Mouse (Mus musculus) embryonic facial prominence, embryonic 14.5 days (tissue): ENCODE data around the gene Slc2a13. TPM values are rescaled to one million over a fixed set of nuclear protein-coding genes. Genes with fewer than 3 reads are reported as not detected.

ENCODE experiments used
- ATAC-seq: fragments of 200-750 bp; cut with Nextera tagmentation; 2 replicates; pipeline ENCODE4 v1.8.0; 2017; ENCODE audit warnings: low read depth, moderate number of reproducible peaks, moderate TSS enrichment
- DNase-seq: peaks from one replicate; pipeline ENCODE4 v3.0.0-alpha.2; 2015; ENCODE audit warnings: low spot score
- H3K27ac ChIP-seq: fragments of 300-500 bp; sonication (generic); replicated peaks from 2 replicates; pipeline ENCODE4 v1.5.1; 2014; ENCODE audit warnings: low read depth, mild to moderate bottlenecking, low read length, moderate library complexity
- H3K27me3 ChIP-seq: fragments of 300-500 bp; sonication (generic); replicated peaks from 2 replicates; pipeline ENCODE4 v1.6.1; 2014; ENCODE audit warnings: low read length; ENCODE audit not compliant: control insufficient read depth, insufficient read depth
- H3K36me3 ChIP-seq: fragments of 300-500 bp; sonication (generic); 2 replicates; pipeline ENCODE4 v1.6.1; 2014; ENCODE audit warnings: low read length, mixed read lengths; ENCODE audit not compliant: control insufficient read depth, insufficient read depth
- H3K4me1 ChIP-seq: fragments of 300-500 bp; sonication (generic); 2 replicates; pipeline ENCODE4 v1.6.1; 2014; ENCODE audit warnings: antibody characterized with exemption, low read length; ENCODE audit not compliant: control insufficient read depth, insufficient read depth
- H3K4me2 ChIP-seq: fragments of 300-500 bp; sonication (generic); 2 replicates; pipeline ENCODE4 v1.6.1; 2014; ENCODE audit warnings: low read depth, mild to moderate bottlenecking, low read length, moderate library complexity, mixed read lengths
- H3K4me3 ChIP-seq: fragments of 300-500 bp; sonication (generic); 2 replicates; pipeline ENCODE4 v1.5.1; 2014; ENCODE audit warnings: low read depth, mild to moderate bottlenecking, low read length
- H3K9ac ChIP-seq: fragments of 300-500 bp; sonication (generic); 2 replicates; pipeline ENCODE4 v1.6.1; 2014; ENCODE audit warnings: low read depth, mild to moderate bottlenecking, low read length, moderate library complexity, mixed read lengths
- H3K9me3 ChIP-seq: fragments of 300-500 bp; sonication (generic); 2 replicates; pipeline ENCODE4 v1.6.1; 2016; ENCODE audit warnings: low read length; ENCODE audit not compliant: control insufficient read depth
- WGBS: fragments of 180-500 bp; shearing (Covaris S2); extraction: QIAGEN DNeasy Blood & Tissue Kit; methylation state at CpG from one replicate; pipeline ENCODE4 v1.1.7; 2014; 5-methylcytosine and 5-hydroxymethylcytosine counted together
- polyA plus RNA-seq: library from polyadenylated mRNA; unstranded; fragments of >200 nt; fragmentation: Nextera tagmentation; extraction: Ambion mirVana; gene quantifications from 2 replicates; pipeline ENCODE4 v1.2.1, GENCODE M21; 2014

The Slc2a13 gene
- polyA plus RNA-seq, 1 experiment from 2014 or later, result 3.9 TPM

DNA sequence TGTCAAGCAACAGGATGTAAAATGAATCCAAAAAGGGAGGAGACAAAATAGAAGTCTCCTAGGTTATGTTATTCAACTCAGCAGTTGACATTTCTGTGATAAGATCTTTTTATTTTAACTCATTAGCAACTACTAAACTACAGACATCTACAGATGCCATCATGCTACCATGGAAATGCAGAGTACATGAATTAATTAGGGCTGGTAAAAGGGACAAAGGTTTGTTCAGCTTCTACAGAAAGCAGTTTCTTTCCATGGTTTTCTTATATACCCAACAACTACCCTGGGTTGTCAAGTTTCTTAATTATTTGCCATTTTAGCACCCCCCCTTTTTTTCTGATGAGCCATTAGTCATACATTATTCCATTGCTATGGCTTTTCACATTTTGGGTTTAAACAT, 34.6 kb downstream of the Slc2a13 start:
- ATAC-seq, result no peak
- no peak overlapping the region for H3K4me3 ChIP-seq
- DNase-seq, result no peak
- H3K27me3 ChIP-seq, result no peaks in the 10 kb centered on the region
- no peaks in the 10 kb centered on the region for H3K4me1 ChIP-seq
- no peaks in the 10 kb centered on the region for H3K36me3 ChIP-seq
- H3K27ac ChIP-seq, result no peak overlapping the region
- no peaks in the 10 kb centered on the region for H3K9me3 ChIP-seq
- H3K9ac ChIP-seq, result no peak overlapping the region
- no peak overlapping the region for H3K4me2 ChIP-seq

DNA sequence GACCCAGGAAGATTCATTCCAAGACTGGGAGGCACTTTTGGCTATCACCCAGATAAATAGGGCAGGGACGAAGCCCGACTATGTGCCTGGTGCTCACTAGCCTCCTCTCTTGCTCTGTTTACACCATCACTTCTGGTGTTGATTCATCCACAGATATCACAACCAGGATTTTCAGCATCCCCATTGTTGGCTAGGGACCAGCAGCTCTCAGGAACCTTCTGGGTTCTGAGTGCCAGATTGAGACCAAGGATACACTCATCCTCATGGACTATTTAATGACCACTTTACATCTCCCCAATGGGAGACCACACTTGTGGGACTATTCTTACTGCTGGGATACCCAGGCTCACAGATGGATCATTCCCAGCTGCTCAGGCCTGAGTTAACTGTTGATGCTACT, 46.2 kb downstream of the Slc2a13 start:
- H3K9me3 ChIP-seq, result no peaks in the 10 kb centered on the region
- 86% methylated on average over 2 of the region's 2 CpGs for WGBS
- H3K4me1 ChIP-seq, result no peaks in the 10 kb centered on the region
- DNase-seq, result no peak
- no peak overlapping the region for H3K4me2 ChIP-seq
- H3K9ac ChIP-seq, result no peak overlapping the region
- no peak overlapping the region for H3K27ac ChIP-seq
- no peaks in the 10 kb centered on the region for H3K27me3 ChIP-seq
- no peak for ATAC-seq
- no peak overlapping the region for H3K4me3 ChIP-seq
- no peaks in the 10 kb centered on the region for H3K36me3 ChIP-seq

DNA sequence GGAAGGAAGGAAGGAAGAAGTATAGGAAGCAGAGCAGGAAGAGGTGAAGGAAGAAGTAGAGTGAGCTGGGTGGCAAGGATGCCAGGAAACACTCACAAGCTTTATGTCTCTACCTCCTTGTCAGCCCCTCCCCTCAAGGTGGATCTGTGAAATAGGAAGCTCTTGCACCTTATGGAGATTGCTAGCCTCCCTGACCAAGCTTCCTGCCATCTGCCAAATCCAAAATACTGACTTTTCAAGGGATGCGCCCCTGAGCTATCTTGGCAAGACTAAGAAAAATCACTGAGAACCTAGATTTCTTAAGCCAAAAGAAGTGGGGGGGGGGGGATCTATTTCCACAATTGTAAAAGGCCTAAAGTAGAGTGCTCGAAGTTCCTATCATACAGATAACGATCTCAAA, 46.9 kb downstream of the Slc2a13 start:
- no peak for ATAC-seq
- no peaks in the 10 kb centered on the region for H3K4me1 ChIP-seq
- H3K9me3 ChIP-seq, result no peaks in the 10 kb centered on the region
- H3K27me3 ChIP-seq, result no peaks in the 10 kb centered on the region
- no peak overlapping the region for H3K4me3 ChIP-seq
- DNase-seq, result no peak
- H3K27ac ChIP-seq, result no peak overlapping the region
- H3K9ac ChIP-seq, result no peak overlapping the region
- H3K4me2 ChIP-seq, result no peak overlapping the region
- WGBS, result 84% methylated on average over 3 of the region's 3 CpGs
- no peaks in the 10 kb centered on the region for H3K36me3 ChIP-seq

- no peak for ATAC-seq
- Histone ChIP-seq H3K4me3 (no peak overlapping the region), H3K4me1 (no peaks in the 10 kb centered on the region), H3K4me2 (no peak overlapping the region), H3K9ac (no peak overlapping the region), H3K27me3 (no peaks in the 10 kb centered on the region), H3K9me3 (no peaks in the 10 kb centered on the region), H3K27ac (no peak overlapping the region), H3K36me3 (no peaks in the 10 kb centered on the region)
- 81% methylated on average over 10 of the region's 10 CpGs for WGBS
- DNase-seq, result no peak
These were observed 48.6 kb downstream of the Slc2a13 start for GRCm38 (mm10) chr15:91524451-91524850.

DNA sequence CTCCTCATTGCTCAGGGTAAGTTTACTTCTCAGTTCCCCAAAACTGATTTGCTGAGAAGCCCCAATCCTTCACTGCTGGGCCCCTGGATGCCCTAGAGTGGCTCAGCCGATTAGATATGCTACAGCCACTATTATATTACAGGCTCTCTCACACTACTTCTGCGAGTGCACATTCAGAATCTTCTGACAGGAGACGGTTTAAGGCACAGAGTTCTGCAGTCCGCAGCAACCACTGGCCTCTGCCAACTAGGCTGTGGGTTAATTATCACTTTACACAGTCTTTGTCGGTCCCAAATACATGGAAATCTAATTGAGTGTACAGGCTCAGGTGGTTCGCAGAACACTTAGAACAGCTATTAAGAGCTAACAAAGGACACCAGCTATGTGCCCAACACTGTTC, 69.8 kb downstream of the Slc2a13 start:
- H3K36me3 ChIP-seq, result no peaks in the 10 kb centered on the region
- H3K27ac ChIP-seq, result 0 out of 2 replicates have a peak overlapping the region, but pooled peaks have one; percentile 12
- peak; percentile 35 for DNase-seq
- H3K4me2 ChIP-seq, result no peak overlapping the region; the same call in 1 of the 2 replicates
- WGBS, result 51% methylated on average over 6 of the region's 6 CpGs
- H3K9ac ChIP-seq, result no peak overlapping the region
- H3K4me3 ChIP-seq, result no peak overlapping the region
- H3K27me3 ChIP-seq, result no peaks in the 10 kb centered on the region
- 0 out of 2 replicates have a peak, but pooled peaks cover 5% of the 10 kb centered on the region for H3K4me1 ChIP-seq
- ATAC-seq, result peak; percentile 48; the same call in 1 of the 2 replicates
- H3K9me3 ChIP-seq, result no peaks in the 10 kb centered on the region

DNA sequence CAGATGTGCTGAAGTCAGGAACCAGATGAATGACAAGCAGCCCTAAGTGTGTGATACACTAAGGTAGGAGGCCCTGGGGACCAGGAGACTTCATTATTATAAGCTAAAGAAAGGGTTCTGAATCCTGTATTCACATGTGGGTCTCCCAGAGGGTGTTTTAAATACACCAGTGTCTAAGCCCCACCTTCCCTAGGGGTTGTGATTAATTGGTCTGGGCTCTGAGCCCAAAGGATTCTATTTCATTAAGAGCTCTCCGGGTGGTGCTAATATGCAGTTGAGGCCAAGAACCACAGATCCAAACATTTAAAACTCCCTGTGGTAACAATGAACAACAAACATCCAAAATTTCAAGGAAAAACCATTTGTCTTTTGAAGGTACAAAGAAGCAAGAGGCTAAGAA, 70.4 kb downstream of the Slc2a13 start:
- H3K4me2 ChIP-seq, result no peak overlapping the region
- peak; percentile 84 for DNase-seq
- H3K27ac ChIP-seq, result no peak overlapping the region

GRCm38 (mm10) chr15:91502235-91502634, 70.8 kb downstream of the Slc2a13 start:
- H3K4me2 ChIP-seq, result no peak overlapping the region

More for the DNA sequence above, 70.4 kb downstream of the Slc2a13 start:
- peak; percentile 90 for ATAC-seq
- Histone ChIP-seq H3K27me3 (no peaks in the 10 kb centered on the region), H3K9me3 (no peaks in the 10 kb centered on the region), H3K4me3 (no peak overlapping the region), H3K4me1 (0 out of 2 replicates have a peak, but pooled peaks cover 5% of the 10 kb centered on the region), H3K36me3 (no peaks in the 10 kb centered on the region), H3K9ac (no peak overlapping the region)
- WGBS, result 13% methylated on average over 1 of the region's 1 CpGs

DNA sequence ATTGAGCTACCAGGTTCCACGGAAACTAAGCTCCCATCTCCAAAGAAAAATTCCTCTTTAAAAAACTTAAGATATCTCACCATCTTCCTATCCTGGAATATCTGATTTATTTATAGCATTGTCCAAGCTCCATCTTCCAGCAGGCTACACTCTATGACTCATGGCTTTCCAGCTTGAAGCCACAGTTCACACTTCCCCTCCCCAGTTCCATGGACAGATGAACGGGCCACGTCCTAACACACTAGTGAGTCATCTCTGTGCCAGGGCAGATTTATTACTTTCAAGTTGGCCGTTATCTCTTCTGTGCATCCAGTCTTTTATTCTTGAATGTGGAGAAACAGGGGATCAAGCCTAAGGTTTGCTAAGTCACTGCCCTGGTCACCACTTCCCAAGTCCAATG, 78.0 kb downstream of the Slc2a13 start:
- ATAC-seq, result no peak
- Histone ChIP-seq H3K4me3 (no peak overlapping the region), H3K9me3 (no peaks in the 10 kb centered on the region), H3K27ac (no peak overlapping the region), H3K36me3 (no peaks in the 10 kb centered on the region), H3K4me1 (0 out of 2 replicates have a peak, but pooled peaks cover 3% of the 10 kb centered on the region), H3K9ac (no peak overlapping the region), H3K27me3 (no peaks in the 10 kb centered on the region), H3K4me2 (no peak overlapping the region)
- 91% methylated on average over 4 of the region's 4 CpGs for WGBS
- DNase-seq, result no peak

More at GRCm38 (mm10) chr15:91502235-91502634, 70.8 kb downstream of the Slc2a13 start:
- Histone ChIP-seq H3K9ac (no peak overlapping the region), H3K4me1 (0 out of 2 replicates have a peak, but pooled peaks cover 5% of the 10 kb centered on the region), H3K27me3 (no peaks in the 10 kb centered on the region), H3K27ac (no peak overlapping the region), H3K9me3 (no peaks in the 10 kb centered on the region), H3K36me3 (no peaks in the 10 kb centered on the region), H3K4me3 (no peak overlapping the region)
- WGBS, result 72% methylated on average over 9 of the region's 9 CpGs
- no peak for ATAC-seq
- no peak for DNase-seq

DNA sequence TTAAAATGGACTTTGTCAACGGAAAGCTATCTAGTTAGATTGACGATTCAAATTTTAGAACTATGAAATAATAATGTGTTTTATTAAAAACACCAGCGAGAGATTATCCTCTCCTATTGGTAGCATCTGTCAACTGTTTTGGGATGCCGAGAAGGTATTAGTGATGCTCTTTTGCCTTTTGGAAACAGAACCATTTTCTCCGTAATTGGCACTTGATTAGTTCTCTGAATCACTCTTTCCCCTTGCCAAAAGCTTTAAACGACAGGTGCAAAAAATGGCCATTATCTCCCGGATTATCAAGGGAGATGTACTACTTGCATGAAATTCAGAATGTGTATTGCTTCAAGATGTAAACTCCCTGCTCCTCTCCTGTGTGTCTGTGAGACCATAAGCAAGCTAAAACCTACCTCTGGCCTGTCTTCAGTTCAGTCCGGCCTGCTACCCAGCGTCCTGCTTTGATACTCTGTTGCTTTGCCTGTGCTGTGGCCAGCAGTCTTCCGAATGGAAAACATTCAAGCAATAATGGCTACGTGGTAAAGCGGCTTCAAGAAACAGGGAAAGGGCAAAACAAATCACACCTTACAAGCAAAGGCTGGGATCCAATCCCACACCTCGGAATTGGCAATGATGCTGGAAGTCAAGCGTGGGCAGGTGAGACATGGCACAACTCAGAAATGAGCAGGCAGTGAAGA, 93.0 kb downstream of the Slc2a13 start:
- DNase-seq (no peak), ATAC-seq (no peak)
- Histone ChIP-seq H3K4me3 (no peak overlapping the region), H3K27ac (no peak overlapping the region), H3K27me3 (no peaks in the 10 kb centered on the region), H3K9ac (no peak overlapping the region), H3K4me2 (no peak overlapping the region), H3K4me1 (no peaks in the 10 kb centered on the region), H3K9me3 (peaks cover 12% of the 10 kb centered on the region), H3K36me3 (no peaks in the 10 kb centered on the region)
- 84% methylated on average over 14 of the region's 14 CpGs for WGBS
